Mouse (Mus musculus) bone marrow, adult 2 months (tissue): ENCODE measurements around the gene Man2a1.

ENCODE experiments used
- CTCF ChIP-seq: fragments of 200-500 bp; IDR thresholded peaks from 2 replicates; pipeline ENCODE4 v1.5.1; 2011; ENCODE audit warnings: low read length, control low read depth; ENCODE audit not compliant: control insufficient read depth, insufficient read depth
- POLR2A ChIP-seq: fragments of 200-500 bp; IDR thresholded peaks from 2 replicates; pipeline ENCODE4 v1.6.1; 2011; ENCODE audit warnings: low read depth, mild to moderate bottlenecking, control low read depth, low read length, borderline replicate concordance; ENCODE audit not compliant: control insufficient read depth

GRCm38 (mm10) chr17:64681927-64682326, 81.4 kb downstream of the Man2a1 start:
- no peak for TF ChIP-seq CTCF
- no peak for TF ChIP-seq POLR2A
